Mouse (Mus musculus) liver, postnatal 0 days (tissue): Measurements from ENCODE around the gene Nhsl1. TPM values are rescaled to one million over a fixed set of nuclear protein-coding genes. Genes with fewer than 3 reads are reported as not detected.

Experiments used
- ATAC-seq: fragments of 200-750 bp; cut with Nextera tagmentation; 2 replicates; pipeline ENCODE4 v1.8.0; 2017; ENCODE audit warnings: mild to moderate bottlenecking, moderate library complexity
- DNase-seq: peaks from one replicate; pipeline ENCODE4 v3.0.0-alpha.2; 2016
- H3K27ac ChIP-seq: fragments of 300-500 bp; sonication (generic); 2 replicates; pipeline ENCODE4 v1.5.1; 2014; ENCODE audit warnings: antibody characterized with exemption, moderate library complexity, mild to moderate bottlenecking, low read depth
- H3K27me3 ChIP-seq: fragments of 300-500 bp; sonication (generic); 2 replicates; pipeline ENCODE4 v1.6.1; 2014; ENCODE audit warnings: low read length, control low read depth, mixed read lengths; ENCODE audit not compliant: insufficient read depth
- H3K36me3 ChIP-seq: fragments of 300-500 bp; sonication (generic); replicated peaks from 2 replicates; pipeline ENCODE4 v1.6.1; 2014; ENCODE audit warnings: mild to moderate bottlenecking, control low read depth, low read length, moderate library complexity, mixed read lengths; ENCODE audit not compliant: insufficient read depth
- H3K4me1 ChIP-seq: fragments of 300-500 bp; sonication (generic); 2 replicates; pipeline ENCODE4 v1.6.1; 2014; ENCODE audit warnings: antibody characterized with exemption, mild to moderate bottlenecking, control low read depth; ENCODE audit not compliant: insufficient read depth
- H3K4me2 ChIP-seq: fragments of 300-500 bp; sonication (generic); 2 replicates; pipeline ENCODE4 v1.6.1; 2014; ENCODE audit warnings: low read depth, mild to moderate bottlenecking, low read length, moderate library complexity, mixed read lengths
- H3K4me3 ChIP-seq: fragments of 300-500 bp; sonication (generic); 2 replicates; pipeline ENCODE4 v1.5.1; 2014; ENCODE audit warnings: low read depth, low read length
- H3K9ac ChIP-seq: fragments of 300-500 bp; sonication (generic); replicated peaks from 2 replicates; pipeline ENCODE4 v1.6.1; 2014; ENCODE audit warnings: mild to moderate bottlenecking, moderate library complexity
- H3K9me3 ChIP-seq: fragments of 300-500 bp; sonication (generic); 2 replicates; pipeline ENCODE4 v1.6.1; 2016; ENCODE audit warnings: mild to moderate bottlenecking, control low read depth, low read length, mixed read lengths
- CTCF ChIP-seq: sonication (generic); IDR thresholded peaks from 2 replicates; pipeline ENCODE4 v1.5.1; 2016; ENCODE audit warnings: antibody characterized with exemption, low read depth
- EP300 ChIP-seq: IDR thresholded peaks from 2 replicates; pipeline ENCODE4 v1.6.1; 2016; ENCODE audit warnings: antibody characterized with exemption, low read depth, mild to moderate bottlenecking
- WGBS: fragments of 180-500 bp; shearing (Covaris S2); extraction: QIAGEN DNeasy Blood & Tissue Kit; methylation state at CpG from one replicate; pipeline ENCODE4 v1.1.7; 2014; ENCODE audit not compliant: insufficient replicate concordance; 5-methylcytosine and 5-hydroxymethylcytosine counted together
- polyA plus RNA-seq: library from polyadenylated mRNA; unstranded; fragments of >200 nt; fragmentation: Nextera tagmentation; extraction: Ambion mirVana; gene quantifications from 2 replicates; pipeline ENCODE4 v1.2.1, GENCODE M21; 2015

Nhsl1 gene
- polyA plus RNA-seq, 1 experiment from 2014 or later: 0.75 TPM

DNA sequence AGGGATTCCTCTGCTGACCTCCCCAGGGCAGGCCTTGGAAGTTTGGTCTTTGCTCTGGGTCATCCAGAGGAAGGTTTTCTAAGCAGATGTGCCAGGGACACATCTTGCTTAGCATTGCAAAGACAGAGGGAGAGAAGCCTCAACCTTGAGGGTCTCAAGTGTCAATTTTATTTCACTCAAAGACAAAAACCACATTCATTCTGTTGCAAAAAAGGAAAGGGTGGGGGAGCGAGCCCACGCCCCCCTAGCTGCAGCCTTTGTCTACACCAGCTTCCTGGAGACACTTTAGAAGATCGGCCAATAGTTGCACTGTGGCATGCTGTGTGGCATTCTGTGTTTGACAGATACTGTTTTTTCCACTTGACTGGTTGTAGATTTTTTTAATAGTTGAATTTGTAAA lies 104.2 kb downstream of the Nhsl1 start:
- no peak for DNase-seq
- H3K4me2 ChIP-seq: 0 out of 2 replicates have a peak overlapping the region, but pooled peaks have one; percentile 13
- no peak for ATAC-seq
- no peak overlapping the region for H3K4me3 ChIP-seq
- no peak for TF ChIP-seq CTCF
- no peak for TF ChIP-seq EP300
- no peaks in the 10 kb centered on the region for H3K9me3 ChIP-seq
- no peaks in the 10 kb centered on the region for H3K27me3 ChIP-seq
- no peaks in the 10 kb centered on the region for H3K4me1 ChIP-seq
- WGBS: 46% methylated on average over 3 of the region's 3 CpGs
- H3K36me3 ChIP-seq: no peaks in the 10 kb centered on the region
- no peak overlapping the region for H3K27ac ChIP-seq
- H3K9ac ChIP-seq: no peak overlapping the region

GRCm38 (mm10) chr10:18423557-18423956 lies 104.8 kb downstream of the Nhsl1 start:
- H3K9me3 ChIP-seq: no peaks in the 10 kb centered on the region
- H3K4me2 ChIP-seq: 0 out of 2 replicates have a peak overlapping the region, but pooled peaks have one; percentile 13
- 32% methylated on average over 9 of the region's 9 CpGs for WGBS
- no peaks in the 10 kb centered on the region for H3K27me3 ChIP-seq
- ATAC-seq (no peak), DNase-seq (no peak)
- H3K36me3 ChIP-seq: no peaks in the 10 kb centered on the region
- no peaks in the 10 kb centered on the region for H3K4me1 ChIP-seq
- no peak overlapping the region for H3K4me3 ChIP-seq
- no peak for TF ChIP-seq CTCF
- TF ChIP-seq EP300: no peak
- no peak overlapping the region for H3K27ac ChIP-seq
- no peak overlapping the region for H3K9ac ChIP-seq

GRCm38 (mm10) chr10:18427866-18428265 lies 109.1 kb downstream of the Nhsl1 start:
- no peaks in the 10 kb centered on the region for H3K36me3 ChIP-seq
- H3K27me3 ChIP-seq: no peaks in the 10 kb centered on the region
- no peak overlapping the region for H3K9ac ChIP-seq
- WGBS: 59% methylated on average over 9 of the region's 9 CpGs
- no peak for ATAC-seq
- no peak overlapping the region for H3K27ac ChIP-seq
- no peak for DNase-seq
- TF ChIP-seq EP300 (no peak), CTCF (no peak)
- no peaks in the 10 kb centered on the region for H3K4me1 ChIP-seq
- H3K4me3 ChIP-seq: no peak overlapping the region
- H3K9me3 ChIP-seq: no peaks in the 10 kb centered on the region
- no peak overlapping the region for H3K4me2 ChIP-seq

- Histone ChIP-seq H3K9ac (no peak overlapping the region), H3K27me3 (no peaks in the 10 kb centered on the region), H3K4me1 (0 out of 2 replicates have a peak, but pooled peaks cover 3% of the 10 kb centered on the region), H3K9me3 (no peaks in the 10 kb centered on the region), H3K36me3 (no peaks in the 10 kb centered on the region), H3K4me2 (no peak overlapping the region), H3K4me3 (no peak overlapping the region), H3K27ac (peak overlapping the region; percentile 55; the same call in 1 of the 2 replicates)
- no peak for ATAC-seq
- WGBS: 80% methylated on average over 3 of the region's 3 CpGs
- no peak for DNase-seq
- no peak for TF ChIP-seq EP300
- peak; percentile 49 for TF ChIP-seq CTCF
These were observed 110.7 kb downstream of the Nhsl1 start for GRCm38 (mm10) chr10:18429533-18429932.

DNA sequence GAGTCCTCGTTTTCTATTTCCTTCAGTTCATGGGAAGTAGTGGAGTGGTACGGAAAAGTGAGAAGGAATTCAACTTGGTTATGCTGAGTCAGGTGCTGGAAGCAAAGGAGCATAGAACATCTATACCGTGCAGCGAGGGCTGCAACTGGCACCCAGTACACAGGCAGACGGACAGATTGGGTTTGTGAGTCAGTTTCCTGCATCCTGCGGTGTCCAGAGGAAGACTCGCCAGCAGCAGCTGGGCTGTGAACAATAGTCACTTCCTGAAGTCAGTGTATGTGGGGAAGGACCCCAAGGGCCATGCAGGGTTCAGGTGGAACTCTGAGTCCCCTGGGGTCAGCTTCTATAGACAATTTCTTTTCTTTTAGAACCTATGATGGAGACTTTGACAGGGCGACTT lies 111.4 kb downstream of the Nhsl1 start:
- 43% methylated on average over 8 of the region's 8 CpGs for WGBS
- no peak overlapping the region for H3K4me3 ChIP-seq
- no peaks in the 10 kb centered on the region for H3K9me3 ChIP-seq
- H3K4me1 ChIP-seq: peaks cover 6% of the 10 kb centered on the region
- H3K27me3 ChIP-seq: no peaks in the 10 kb centered on the region
- H3K4me2 ChIP-seq: no peak overlapping the region
- DNase-seq (no peak), ATAC-seq (peak; percentile 66)
- H3K27ac ChIP-seq: peak overlapping the region; percentile 55; the same call in 1 of the 2 replicates
- H3K9ac ChIP-seq: no peak overlapping the region
- TF ChIP-seq CTCF (no peak), EP300 (no peak)
- no peaks in the 10 kb centered on the region for H3K36me3 ChIP-seq

- 0 out of 2 replicates have a peak, but pooled peaks have one; percentile 13 for TF ChIP-seq CTCF
- no peak for TF ChIP-seq EP300
- ATAC-seq (peak; percentile 63), DNase-seq (peak; percentile 72)
- Histone ChIP-seq H3K4me3 (peak overlapping the region; percentile 41), H3K9me3 (no peaks in the 10 kb centered on the region), H3K36me3 (no peaks in the 10 kb centered on the region), H3K4me1 (peaks cover 10% of the 10 kb centered on the region), H3K4me2 (peak overlapping the region; percentile 72), H3K27ac (peak overlapping the region; percentile 42; the same call in 1 of the 2 replicates), H3K9ac (peak overlapping the region; percentile 39), H3K27me3 (no peaks in the 10 kb centered on the region)
- 3% methylated on average over 18 of the region's 18 CpGs for WGBS
These were observed 112.2 kb downstream of the Nhsl1 start for GRCm38 (mm10) chr10:18430973-18431372.
